Mouse (Mus musculus) inflammation-experienced regulatory T-cells, adult 6 months (primary cell): Measurements from ENCODE around the gene Thsd4. TPM values are rescaled to one million over a fixed set of nuclear protein-coding genes. Genes with fewer than 3 reads are reported as not detected.
A peak's percentile ranks its signal among the peaks of the same experiment; 100 is the strongest.
"Not testable (repeated sequence)": the region's sequence is repeated elsewhere in the genome, so short reads cannot be mapped to it uniquely, and the experiment has no call there.

ENCODE experiments used
- ATAC-seq: one replicate; pipeline ENCODE4 v1.8.0; 2017
- polyA plus RNA-seq, 3 experiments: library from polyadenylated mRNA; unstranded; fragments of 100-300 nt; shearing (Covaris generic); gene quantifications; one replicate each; pipeline ENCODE4 v1.2.1; 2017

Thsd4 gene
- polyA plus RNA-seq, 3 experiments from 2014 or later, result not detected

DNA sequence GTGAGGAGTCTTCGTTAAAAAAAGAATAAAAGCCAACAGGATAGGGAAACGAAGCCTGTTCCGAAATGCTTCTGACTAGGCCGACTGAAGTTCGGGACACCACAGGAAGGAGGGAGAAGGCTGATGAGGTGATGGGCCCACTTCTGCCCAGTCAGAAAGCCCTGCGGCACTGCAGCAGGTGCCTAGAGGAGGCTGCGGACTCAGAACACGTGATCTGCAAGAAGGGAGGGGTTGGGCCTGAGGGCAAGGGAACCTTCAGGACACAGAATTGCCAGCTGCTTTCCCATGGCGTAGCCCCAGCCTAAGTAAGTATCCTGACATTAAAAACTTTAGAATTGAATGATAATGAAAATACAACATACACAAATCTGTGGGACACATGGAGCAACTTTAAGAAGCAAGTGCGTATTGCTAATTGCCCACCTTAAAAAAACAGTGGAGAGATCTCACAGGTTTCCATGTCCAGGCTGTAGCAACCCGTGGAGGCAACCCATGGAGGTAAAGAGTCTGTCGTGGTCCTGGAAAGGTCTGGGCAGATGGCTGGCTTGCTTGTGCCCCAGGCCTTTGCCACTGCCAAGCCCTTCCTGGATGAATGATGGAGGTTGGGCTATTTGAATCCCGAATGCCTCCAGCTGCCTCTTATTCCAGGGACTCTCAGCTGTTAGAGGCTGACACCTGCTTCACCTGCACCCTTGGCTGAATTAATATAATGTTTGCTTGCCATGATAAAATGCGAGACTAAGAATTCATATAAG is 560.5 kb downstream of the Thsd4 start:
- no peak for ATAC-seq

DNA sequence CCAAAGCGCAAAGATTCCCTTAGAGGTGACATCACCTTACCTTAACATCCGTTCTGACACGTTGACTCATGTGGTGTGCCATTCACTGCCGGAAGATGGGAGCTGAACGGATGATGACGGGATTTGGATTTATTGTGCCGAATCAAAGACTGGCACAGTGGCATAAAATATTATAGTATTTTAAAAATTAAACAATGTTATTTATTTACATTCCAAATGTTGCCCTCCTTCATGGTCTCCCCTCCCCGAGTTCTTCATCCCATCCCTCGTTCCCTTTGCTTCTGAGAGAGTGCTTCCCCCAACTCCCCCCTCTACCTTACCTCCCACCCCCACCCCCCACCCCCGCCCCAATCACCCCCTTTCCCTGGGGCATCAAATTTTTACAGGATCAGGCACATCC is 561.3 kb downstream of the Thsd4 start, which contains the start of gene Nr2e3:
Gene Nr2e3 (minus strand): TSS at position 101 of the 400 bp plus-strand sequence.
- no peak for ATAC-seq

DNA sequence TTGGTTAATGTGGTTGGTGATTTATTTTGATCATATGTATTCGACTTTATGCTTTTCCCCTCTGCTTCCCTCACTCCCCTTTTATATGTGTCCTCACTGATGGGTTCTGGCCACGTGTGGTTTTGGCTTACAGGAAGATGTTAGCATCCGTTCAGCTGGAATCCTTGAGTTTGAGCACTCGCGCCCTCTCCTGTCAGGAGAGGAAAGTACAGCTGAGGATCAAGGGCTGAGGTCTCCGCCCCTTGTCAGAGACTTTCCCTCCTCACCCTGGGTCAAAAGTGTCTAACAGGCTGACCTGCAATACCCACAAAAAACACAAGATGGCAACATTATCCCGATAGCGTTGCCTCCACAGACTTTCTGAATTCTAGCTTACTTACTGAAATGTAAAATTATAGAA is 562.6 kb downstream of the Thsd4 start:
- peak; percentile 99 for ATAC-seq

DNA sequence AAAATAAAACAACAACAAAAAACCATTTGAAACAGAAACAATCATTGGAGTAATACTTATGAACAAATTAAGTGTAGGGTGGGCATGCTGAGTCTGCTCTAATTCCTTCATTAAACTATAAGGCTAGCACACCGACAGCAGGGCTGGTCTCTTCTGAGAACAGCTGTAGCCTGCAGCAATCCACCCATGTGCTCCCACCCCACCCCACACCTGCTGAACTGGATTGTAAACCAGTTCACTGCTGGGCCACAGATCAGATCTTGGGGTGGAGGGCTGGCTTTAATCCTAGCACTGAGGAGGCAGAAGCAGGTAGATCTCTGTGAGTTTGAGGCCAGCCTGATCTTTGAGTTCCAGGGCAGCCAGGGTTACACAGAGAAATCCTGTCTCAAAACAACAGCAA is 563.7 kb downstream of the Thsd4 start:
- not testable (repeated sequence) for ATAC-seq

DNA sequence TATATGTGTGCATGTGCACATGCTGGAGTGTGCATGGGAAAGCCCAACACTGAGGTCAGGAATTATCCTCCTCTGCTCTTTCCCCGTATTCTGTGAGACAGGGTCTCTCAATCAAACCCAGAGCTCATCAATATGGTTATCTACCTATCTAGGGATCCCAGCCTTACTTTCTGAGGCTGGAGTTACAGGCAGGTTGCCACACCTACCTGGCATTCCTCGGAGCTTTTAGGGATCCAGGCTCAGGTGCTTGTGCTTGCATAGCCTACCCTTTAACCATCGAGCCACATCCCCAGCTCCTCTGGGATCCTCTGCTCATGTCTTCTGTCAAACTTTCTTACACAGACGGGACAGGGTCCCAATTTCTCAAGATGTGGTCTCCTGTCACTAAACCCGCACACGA is 565.4 kb downstream of the Thsd4 start:
- ATAC-seq, result no peak

DNA sequence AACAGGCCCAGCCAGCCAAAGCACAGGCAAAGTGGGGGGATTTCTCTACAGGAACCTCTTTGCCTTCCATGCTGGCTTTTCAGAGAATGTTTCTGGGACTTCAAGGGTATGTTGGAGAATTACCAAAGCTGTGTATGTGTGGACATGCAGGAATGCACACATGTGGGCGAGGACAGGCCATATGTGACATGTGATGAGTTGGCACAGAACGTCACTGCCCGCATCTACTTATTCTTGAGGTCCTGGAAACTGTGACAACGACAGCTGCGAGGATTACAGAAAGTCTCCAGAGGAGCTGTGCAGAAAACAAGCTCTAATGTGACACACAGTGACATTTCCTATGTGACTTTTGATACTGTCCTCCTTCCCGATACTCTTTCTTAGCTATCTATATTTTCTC is 566.2 kb downstream of the Thsd4 start:
- no peak for ATAC-seq

DNA sequence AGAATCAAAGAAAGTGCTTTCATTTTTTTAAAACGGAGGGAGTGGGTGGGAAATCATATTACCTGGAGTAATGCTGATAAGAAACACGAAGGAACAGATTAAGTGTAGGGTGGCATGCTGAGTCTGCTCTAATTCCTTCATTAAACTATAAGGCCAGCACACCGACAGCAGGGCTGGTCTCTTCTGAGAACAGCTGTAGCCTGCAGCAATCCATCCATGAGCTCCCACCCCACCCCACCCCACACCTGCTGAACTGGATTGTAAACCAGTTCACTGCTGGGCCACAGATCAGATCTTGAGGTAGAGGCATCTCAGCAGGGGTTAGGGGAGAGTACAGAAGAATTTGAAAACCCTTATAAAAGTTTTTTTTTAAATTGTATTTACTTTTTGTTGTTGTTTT is 566.6 kb downstream of the Thsd4 start:
- no peak for ATAC-seq

DNA sequence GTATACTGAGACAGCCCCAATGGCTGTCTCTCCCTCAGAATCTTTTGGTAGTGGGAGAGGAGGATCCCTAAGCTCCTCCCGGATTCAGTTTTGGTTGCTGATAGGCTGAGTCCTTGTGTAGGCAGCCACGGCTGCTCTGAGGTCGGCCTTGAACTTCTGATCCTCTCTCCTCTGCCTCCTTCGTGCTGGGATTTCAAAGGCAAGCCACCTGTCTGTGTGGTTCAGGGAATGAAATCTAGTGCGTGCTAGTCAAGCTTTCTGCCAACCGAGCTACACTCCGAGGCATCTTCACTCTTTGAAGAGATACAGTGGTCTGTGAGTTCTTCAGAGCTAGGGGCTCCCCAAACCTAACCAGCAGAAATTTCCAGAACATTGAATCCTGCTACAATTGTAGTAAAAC is 568.3 kb downstream of the Thsd4 start:
- no peak for ATAC-seq

DNA sequence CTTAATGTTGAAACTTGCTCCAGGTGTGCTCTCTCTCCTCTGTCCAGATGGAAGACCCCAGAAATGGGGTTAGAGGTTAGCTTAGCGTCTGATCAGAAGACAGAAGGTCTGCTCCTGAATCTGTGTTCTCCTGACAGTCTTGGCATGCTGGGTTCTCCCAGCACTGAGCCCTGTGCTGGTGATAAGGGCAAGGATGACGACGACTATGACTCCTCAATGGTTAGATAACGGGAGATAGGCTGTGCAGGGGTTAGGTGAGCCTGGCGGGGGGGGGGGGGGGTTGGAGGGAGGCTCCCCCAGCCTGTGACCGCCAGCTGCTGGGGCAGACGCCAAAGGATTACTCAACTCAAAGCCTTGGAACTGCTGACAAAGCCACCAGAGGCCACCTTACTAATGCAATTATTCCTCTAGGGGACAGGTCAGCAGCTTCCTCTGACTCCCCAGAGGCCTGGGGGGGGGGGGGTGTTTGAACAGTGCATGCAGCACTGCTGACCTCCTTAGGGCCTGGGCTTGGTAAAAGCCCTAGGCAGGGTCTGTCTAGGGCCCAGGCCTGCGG is 569.3 kb downstream of the Thsd4 start:
- no peak for ATAC-seq

DNA sequence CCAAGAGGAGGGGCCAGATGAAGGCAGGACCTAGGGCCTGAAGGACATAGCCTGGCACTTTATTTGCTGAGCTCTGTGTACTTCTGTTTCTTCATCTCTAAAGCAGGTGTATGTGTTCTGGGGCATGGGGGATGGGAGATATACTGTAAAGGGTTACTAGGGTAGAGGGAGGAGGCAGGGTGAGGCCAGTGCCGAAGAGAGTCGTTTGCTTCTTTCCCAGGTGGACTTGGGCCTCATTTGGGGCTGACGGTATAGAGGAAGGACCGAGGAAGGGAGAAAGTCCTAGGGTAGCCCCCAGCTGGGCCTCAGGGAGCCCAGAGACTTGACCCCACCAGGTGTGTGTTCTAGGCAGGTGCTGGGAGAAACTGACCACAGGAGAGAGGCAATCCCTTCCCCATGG is 569.9 kb downstream of the Thsd4 start:
- no peak for ATAC-seq

DNA sequence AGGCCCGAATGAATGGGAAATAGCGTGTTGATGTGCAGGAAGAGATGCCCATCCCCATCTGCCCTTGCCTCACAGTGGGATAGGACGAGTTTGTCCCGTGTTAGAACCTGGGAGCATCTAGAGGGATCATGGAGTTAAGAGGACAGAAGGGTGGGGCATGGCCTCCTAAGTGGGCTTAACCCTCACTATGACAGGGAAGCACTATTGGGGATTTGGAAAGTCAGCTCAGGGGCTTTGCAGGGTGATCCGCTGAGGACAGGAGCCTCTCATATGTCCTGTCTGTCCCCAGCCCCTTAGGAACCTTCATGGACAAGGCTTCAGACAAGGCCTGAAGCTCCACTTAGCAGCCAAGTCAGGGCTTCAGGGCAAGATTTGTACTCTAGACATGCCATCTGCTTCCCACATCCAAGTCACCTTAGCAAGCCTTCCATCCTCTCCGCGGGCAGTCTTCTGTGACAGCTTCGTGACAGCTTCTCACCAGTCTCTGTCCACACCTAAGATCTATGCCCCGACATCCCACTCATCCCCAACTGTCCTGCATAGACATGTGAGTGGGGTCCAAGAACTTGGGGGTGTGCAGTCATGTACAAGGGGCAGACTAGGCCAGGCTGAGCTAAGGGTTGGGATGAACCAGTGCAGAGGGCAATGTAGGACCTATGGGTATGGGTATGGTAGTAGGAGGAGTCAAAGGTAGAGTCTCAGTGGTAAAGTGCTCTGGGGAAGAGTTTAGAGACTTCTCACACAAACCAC is 570.7 kb downstream of the Thsd4 start:
- no peak for ATAC-seq

DNA sequence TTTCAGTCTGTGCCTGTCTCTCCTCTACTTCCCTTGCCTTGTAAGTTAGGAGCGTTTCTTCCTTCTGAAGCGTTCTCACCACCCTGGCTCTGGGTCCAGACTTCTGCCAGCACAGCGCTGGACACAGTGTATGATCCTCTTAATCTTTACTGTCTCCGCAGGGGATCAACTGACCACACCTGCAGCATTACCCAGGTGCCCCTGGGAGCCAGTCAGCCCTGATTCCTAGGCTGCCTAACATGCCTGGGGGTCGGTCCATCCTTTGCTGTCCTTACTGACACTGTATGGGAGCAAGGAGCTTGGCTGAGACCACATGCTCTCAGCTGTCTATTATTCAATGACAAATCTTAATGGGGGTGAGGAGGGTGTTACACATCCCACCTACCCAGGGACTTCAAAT is 571.9 kb downstream of the Thsd4 start:
- no peak for ATAC-seq

DNA sequence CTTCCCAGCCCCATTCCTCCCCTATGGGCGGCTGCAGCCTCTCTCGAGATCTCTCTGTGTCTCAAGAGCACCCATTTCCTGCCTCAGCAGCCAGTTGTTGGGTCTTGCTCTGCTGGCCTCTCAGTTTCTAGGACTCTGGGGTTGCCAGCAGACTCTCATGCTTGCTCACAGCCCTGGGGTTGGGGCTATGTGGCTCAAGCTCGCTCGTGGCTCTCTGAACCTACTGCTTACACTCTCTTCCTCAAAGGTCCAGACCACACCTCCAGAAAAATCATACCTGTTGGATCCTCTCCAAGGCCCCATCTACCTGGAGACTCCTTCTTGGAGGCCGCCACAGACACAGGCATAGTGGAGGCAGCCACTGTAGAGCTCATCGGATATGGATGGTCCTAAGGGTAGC is 572.3 kb downstream of the Thsd4 start:
- no peak for ATAC-seq

DNA sequence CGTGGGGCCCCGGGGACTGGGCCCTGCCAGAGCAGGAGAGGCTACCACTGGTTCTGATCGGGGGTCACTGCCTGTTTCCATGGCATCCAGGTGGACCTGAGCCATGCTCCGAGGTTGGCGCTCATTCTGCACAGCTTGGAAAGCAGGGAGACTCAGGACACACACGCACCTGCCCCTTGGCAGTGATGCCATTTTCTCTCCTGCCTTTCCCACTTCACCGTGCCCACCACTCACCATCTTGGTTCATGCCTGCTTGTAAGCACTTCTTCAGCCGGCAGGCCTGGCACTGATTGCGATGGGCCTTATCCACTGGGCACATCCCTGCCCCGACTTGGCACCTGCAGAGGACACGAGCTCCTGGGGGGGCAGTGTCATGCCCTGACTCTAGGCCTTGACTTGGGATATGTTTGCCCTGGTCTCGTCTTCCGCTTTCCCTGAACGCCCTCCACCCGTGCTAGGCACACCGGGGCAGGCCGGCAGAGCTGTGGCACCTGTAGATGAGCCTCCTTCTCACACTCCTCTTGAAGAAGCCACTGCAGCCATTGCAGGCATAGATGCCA is 573.1 kb downstream of the Thsd4 start:
- ATAC-seq, result no peak

DNA sequence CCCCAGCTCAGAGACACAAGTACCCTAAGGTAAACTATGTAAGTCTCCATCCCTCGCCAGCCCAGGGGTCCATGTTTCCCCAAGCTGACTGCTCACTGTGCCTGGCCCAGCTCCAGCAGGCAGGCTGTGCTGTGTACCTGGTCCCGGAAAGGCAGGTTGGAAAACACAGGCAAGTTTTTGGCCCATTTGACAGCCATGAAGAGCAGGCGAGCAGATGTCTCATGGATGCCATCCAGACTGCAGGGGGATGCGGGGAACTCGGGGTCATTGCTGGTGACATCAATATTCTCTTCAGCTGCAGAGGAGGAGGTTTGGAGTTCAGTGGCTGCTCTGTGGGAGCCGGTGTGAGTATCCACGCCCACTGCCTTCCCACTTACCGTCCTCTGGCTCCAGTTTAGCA is 573.6 kb downstream of the Thsd4 start:
- ATAC-seq, result no peak

DNA sequence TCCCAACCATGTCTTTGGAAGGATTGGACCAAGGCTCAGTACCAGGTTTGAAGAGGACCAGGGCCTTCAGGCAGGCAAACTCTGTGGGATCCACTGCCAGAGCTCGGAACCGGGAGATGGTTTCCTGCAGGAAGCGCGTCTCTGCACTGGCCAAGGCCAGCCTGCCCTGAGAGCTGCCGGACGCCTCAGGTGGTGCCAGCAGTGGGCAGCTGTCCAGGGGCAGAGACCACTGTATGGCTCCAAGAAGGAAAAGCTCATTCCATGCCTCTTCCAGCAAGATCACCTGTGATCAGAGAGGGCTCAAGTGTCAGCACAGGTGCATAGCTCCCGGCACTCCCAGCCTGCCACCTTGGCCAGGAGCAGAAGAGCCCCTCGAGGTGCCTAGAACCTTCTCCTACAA is 574.6 kb downstream of the Thsd4 start:
- no peak for ATAC-seq

DNA sequence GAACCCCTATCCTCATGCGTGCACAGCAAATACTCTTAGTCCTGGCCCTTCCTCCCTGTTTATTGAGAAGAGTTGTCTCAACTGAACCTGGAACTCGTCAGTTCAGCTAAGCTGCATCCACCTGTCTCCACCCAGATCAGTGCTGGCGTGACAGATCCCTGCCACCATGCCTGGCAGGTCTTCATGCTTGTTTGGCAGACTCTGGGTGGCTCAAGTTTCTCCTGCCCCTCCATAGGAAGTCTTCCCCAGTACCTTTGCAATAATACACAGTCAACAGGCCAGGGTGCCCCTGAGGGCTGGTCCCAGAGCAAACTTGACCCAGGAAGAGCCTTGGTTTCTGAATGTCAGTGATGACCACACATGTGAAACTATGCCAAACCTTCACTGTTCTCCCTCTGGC is 576.6 kb downstream of the Thsd4 start:
- no peak for ATAC-seq

DNA sequence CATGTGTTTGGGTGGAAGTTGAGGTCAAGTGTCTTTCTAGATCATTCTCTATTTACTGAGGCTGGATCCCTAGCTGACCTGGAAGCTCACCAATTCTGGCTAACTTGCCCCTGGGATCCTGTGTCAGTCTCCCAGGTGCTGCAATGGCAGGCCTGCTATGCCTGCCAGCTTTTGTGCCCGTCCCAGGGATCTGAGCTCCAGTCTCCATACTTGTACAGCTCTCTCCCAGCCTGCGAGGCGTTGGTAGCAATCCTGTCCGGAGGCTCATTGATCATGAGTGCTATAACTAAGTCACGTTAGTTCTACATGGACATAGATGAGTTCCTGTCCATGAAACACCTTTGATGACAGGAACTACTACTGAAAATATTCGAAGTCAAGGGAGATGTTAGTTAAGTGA is 578.0 kb downstream of the Thsd4 start:
- ATAC-seq, result no peak

DNA sequence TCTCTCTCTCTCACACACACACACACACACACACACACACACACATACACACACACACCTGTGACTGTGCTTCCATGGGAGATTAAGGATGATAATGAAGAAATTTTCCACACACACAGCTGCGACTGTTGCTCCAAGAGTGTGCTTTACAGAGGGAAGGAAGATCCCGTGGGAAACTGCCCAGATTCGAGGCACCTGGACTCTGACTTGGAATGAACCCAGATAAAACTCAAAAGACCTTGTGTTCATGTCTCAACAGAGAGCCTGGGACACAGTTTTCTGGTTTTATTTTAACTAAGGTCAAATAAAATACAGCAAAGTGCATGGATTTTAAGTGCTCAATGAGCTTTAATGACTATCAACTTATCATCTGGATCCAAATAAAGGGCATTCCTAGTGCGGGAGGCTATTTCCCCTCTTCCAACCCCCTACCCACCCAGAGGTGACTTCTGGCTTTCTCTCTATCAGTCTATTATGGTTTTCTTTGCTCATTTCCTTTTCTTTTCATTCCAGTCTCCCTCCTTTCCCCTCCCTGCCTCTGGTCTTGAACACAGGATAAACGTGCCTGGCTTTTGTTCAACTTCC is 579.3 kb downstream of the Thsd4 start:
- ATAC-seq, result no peak

DNA sequence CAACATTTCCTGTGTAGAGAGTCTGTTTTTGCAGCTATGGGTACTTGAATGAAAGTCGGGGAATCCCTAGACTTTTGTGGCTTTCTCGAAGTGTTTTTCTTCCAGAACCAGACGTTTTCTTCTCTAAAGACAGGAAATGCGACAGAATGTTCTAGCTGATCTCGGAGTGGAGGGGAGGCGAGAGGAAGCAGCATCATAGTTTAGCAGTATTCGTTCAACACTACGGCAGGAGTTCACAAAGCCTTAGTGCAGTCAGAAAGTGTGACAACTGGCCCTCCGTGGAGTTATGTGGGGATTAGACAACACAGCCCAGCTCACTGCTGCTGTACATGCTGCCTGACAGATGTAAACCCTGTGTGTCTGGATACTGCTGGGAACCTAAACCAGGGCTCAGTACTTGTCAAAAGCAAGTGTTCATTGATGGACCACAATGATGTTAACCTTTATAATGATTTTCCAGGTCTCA is 579.9 kb downstream of the Thsd4 start:
- ATAC-seq, result peak; percentile 81

DNA sequence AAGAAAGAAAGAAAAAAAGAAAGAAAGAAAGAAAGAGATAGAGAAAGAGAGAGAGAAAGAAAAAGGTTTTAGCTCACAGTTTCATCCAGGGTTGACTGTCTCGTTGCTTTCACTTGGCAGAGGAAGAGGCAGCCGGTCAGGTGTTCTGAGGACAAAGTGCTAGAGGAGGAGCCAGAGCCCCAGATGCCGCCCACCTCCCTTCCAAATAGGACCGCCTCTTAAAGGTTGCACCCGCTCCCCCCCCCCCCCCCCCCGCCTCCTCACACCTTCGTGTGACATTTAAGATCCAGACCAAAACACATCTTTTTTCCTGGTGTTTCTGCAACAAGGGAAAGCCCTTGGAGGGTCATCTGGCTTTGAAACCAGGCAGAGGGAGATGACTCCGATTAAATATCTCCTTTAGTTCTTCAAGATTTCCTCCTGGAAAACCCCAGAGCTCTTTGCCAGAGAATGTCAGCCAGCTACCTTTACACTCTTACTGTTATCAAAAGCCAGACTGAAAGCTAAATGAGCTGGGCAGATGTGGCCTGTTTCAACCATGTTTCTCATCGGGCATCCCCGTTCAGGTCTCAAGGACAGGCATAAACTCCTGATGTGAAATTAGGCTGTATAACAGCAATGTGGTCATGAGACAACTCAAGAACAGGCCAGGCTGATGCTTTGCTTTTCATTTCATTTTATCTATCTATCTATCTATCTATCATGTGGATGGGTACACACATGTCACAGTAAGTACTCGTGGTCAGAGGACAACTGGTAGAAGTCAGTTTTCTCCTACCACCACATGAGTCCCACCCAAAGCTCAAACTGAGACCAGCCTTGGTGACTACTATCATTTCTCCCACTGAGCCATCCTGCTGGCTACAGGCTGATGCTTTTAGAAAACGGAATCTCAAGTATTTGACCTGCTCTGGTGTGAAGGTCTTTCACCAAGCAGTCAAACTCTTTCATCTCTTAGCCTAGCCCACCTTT is 580.6 kb downstream of the Thsd4 start:
- ATAC-seq, result peak; percentile 44

DNA sequence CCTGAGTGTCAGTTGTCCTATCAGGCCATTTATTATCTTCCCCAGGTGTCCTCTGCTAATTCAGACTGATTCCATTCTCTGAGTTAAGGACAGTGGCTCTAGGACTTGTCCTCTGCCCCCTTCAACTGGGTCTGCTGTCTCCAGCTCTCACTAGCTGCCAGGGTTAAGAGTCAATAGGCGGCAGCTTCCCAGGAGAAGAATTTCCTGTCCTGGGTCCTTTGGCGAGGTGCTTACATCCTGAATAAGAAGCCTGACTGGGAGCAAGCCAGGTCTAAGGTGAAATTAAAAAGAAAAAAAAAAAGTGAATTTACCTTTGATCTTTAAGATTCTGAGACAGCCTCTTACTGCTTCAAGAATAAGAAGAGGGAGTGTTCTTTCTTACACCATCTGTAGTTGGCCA is 582.2 kb downstream of the Thsd4 start:
- no peak for ATAC-seq
